Mouse (Mus musculus) CH12.LX (cell line): ENCODE measurements around the gene Bmp6.

Experiments
- CTCF ChIP-seq, 2 experiments: IDR thresholded peaks in 1 of 2; conservative IDR thresholded peaks in 1 of 2; 2 replicates each; pipeline ENCODE4 v1.5.1; 2011 to 2012; ENCODE audit warnings: low read depth in 2 of 2, low read length in 2 of 2, improper control_type of control experiment in 1 of 2, inconsistent platforms in 1 of 2, mild to moderate bottlenecking in 1 of 2, moderate library complexity in 1 of 2
- KAT2A ChIP-seq: IDR thresholded peaks from 2 replicates; pipeline ENCODE4 v1.6.1; 2012; ENCODE audit warnings: low read length, improper control_type of control experiment, inconsistent platforms; ENCODE audit not compliant: insufficient replicate concordance
- MAX ChIP-seq: IDR thresholded peaks from 2 replicates; pipeline ENCODE4 v1.6.1; 2011; ENCODE audit warnings: low read length, improper control_type of control experiment
- MEF2A ChIP-seq: IDR thresholded peaks from 2 replicates; pipeline ENCODE4 v1.6.1; 2014; ENCODE audit warnings: low read depth, mild to moderate bottlenecking, inconsistent platforms, low read length, improper control_type of control experiment, borderline replicate concordance
- MXI1 ChIP-seq: IDR thresholded peaks from 2 replicates; pipeline ENCODE4 v1.6.1; 2011; ENCODE audit warnings: mild to moderate bottlenecking, low read depth, low read length, improper control_type of control experiment
- NELFE ChIP-seq: IDR thresholded peaks from 2 replicates; pipeline ENCODE4 v1.6.1; 2011; ENCODE audit warnings: low read depth, low read length, improper control_type of control experiment
- POLR2A ChIP-seq: IDR thresholded peaks from 2 replicates; pipeline ENCODE4 v1.6.1; 2011; ENCODE audit warnings: low read depth, mild to moderate bottlenecking, improper control_type of control experiment, low read length
- POLR2AphosphoS2 ChIP-seq: IDR thresholded peaks from 2 replicates; pipeline ENCODE4 v1.6.1; 2011; ENCODE audit warnings: low read depth, low read length, improper control_type of control experiment
- RCOR1 ChIP-seq: conservative IDR thresholded peaks from 2 replicates; pipeline ENCODE4 v1.6.1; 2012; ENCODE audit warnings: low read depth, mild to moderate bottlenecking, inconsistent platforms, low read length, improper control_type of control experiment
- SMC3 ChIP-seq: IDR thresholded peaks from 2 replicates; pipeline ENCODE4 v1.6.1; 2011; ENCODE audit warnings: low read depth, low read length, improper control_type of control experiment
- TBP ChIP-seq: conservative IDR thresholded peaks from 2 replicates; pipeline ENCODE4 v1.6.1; 2011; ENCODE audit warnings: low read depth, low read length, improper control_type of control experiment
- UBTF ChIP-seq: IDR thresholded peaks from 2 replicates; pipeline ENCODE4 v1.6.1; 2012; ENCODE audit warnings: low read depth, mild to moderate bottlenecking, inconsistent platforms, low read length, improper control_type of control experiment, moderate library complexity
- USF2 ChIP-seq: conservative IDR thresholded peaks from 2 replicates; pipeline ENCODE4 v1.6.1; 2011; ENCODE audit warnings: low read depth, low read length, improper control_type of control experiment

GRCm38 (mm10) chr13:38522056-38522654 is 177.2 kb downstream of the Bmp6 start:
- TF ChIP-seq MEF2A (peak; percentile 73), POLR2AphosphoS2 (no peak), RCOR1 (no peak), SMC3 (no peak), POLR2A (peak; percentile 25; the same call in 1 of the 2 replicates), MXI1 (no peak), NELFE (no peak), CTCF (conservative IDR thresholded peaks at IDR 0.05 in 1 of 2, IDR thresholded peaks at IDR 0.05 in 1 of 2; ENCODE audit: low read depth in 2 of 2, low read length in 2 of 2) (no peak), TBP (0 out of 2 replicates have a peak, but pooled peaks have one; percentile 14), KAT2A (no peak), UBTF (no peak), USF2 (no peak), MAX (no peak)
